Mouse (Mus musculus) layer of hippocampus, postnatal 10 days (tissue): Measurements from ENCODE around the gene Zfp422. TPM values are rescaled to one million over a fixed set of nuclear protein-coding genes. Genes with fewer than 3 reads are reported as not detected.
"Not testable (repeated sequence)": the region's sequence is repeated elsewhere in the genome, so short reads cannot be mapped to it uniquely, and the experiment has no call there.

ENCODE experiments used
- DNase-seq, 2 experiments: peaks; one replicate each; pipeline ENCODE4 v3.0.0; 2021; ENCODE audit warnings: low spot score in 2 of 2
- total RNA-seq, 2 experiments: library from RNA; stranded (reverse); gene quantifications; 2 replicates each; pipeline ENCODE4 v1.2.3; 2021

Zfp422 gene
- total RNA-seq, 2 experiments from 2014 or later: 28.9 to 30.0 TPM

- no peak for DNase-seq
Observed at GRCm38 (mm10) chr6:116650406-116650805, 21.6 kb upstream of the Zfp422 start, which contains the start of gene Depp1. Depp1 (plus strand) TSS chr6:116650609.

- DNase-seq: no peak
Observed at GRCm38 (mm10) chr6:116649811-116650210, 21.0 kb upstream of the Zfp422 start.

- no peak for DNase-seq
Observed at GRCm38 (mm10) chr6:116647763-116648162, 19.0 kb upstream of the Zfp422 start.

- no peak for DNase-seq
Observed at GRCm38 (mm10) chr6:116644335-116644734, 15.5 kb upstream of the Zfp422 start.

GRCm38 (mm10) chr6:116643881-116644280 lies 15.1 kb upstream of the Zfp422 start:
- DNase-seq: no peak

- DNase-seq: no peak
Observed at GRCm38 (mm10) chr6:116642942-116643341, 14.1 kb upstream of the Zfp422 start.

- no peak for DNase-seq
Observed at GRCm38 (mm10) chr6:116639663-116640062, 10.9 kb upstream of the Zfp422 start.

- no peak for DNase-seq
Observed at GRCm38 (mm10) chr6:116638871-116639270, 10.1 kb upstream of the Zfp422 start.

GRCm38 (mm10) chr6:116637496-116637895 lies 8.7 kb upstream of the Zfp422 start:
- DNase-seq: no peak

- no peak for DNase-seq
Observed at GRCm38 (mm10) chr6:116636581-116637235, 7.9 kb upstream of the Zfp422 start.

- DNase-seq: no peak
Observed at GRCm38 (mm10) chr6:116635251-116636180, 6.7 kb upstream of the Zfp422 start.

GRCm38 (mm10) chr6:116633741-116634695 lies 5.2 kb upstream of the Zfp422 start:
- peak in 1 of 2 experiments; percentile 4 for DNase-seq

GRCm38 (mm10) chr6:116632129-116632528 lies 3.3 kb upstream of the Zfp422 start:
- DNase-seq: peak; percentile 70 to 72

GRCm38 (mm10) chr6:116629766-116630165 lies 967 bp upstream of the Zfp422 start:
- DNase-seq: no peak

- DNase-seq: no peak
Observed at GRCm38 (mm10) chr6:116628095-116628494, 704 bp downstream of the Zfp422 start.

- DNase-seq: not testable (repeated sequence)
Observed at GRCm38 (mm10) chr6:116626417-116626816, 2.4 kb downstream of the Zfp422 start.

- DNase-seq: no peak
Observed at GRCm38 (mm10) chr6:116621318-116622023, 7.3 kb downstream of the Zfp422 start.

- DNase-seq: no peak
Observed at GRCm38 (mm10) chr6:116618073-116618472, 10.7 kb downstream of the Zfp422 start.

GRCm38 (mm10) chr6:116615719-116616118 lies 13.1 kb downstream of the Zfp422 start:
- no peak for DNase-seq

- no peak for DNase-seq
Observed at GRCm38 (mm10) chr6:116607230-116607629, 21.6 kb downstream of the Zfp422 start.
